Mouse (Mus musculus): Measurements from ENCODE around the gene Rps27l. TPM values are rescaled to one million over a fixed set of nuclear protein-coding genes. Genes with fewer than 3 reads are reported as not detected.
"Not testable (repeated sequence)": the region's sequence is repeated elsewhere in the genome, so short reads cannot be mapped to it uniquely, and the experiment has no call there.

Gene Rps27l
- total RNA-seq (2021), result 100 to 1,000 TPM; 179 to 198 TPM
- long read RNA-seq, experiment 1, transcript Rps27l-201 (4 exons, 499 nt), result major isoform, 57 of 59 reads
- long read RNA-seq, experiment 1, partial matches to known transcripts, result 1 of 59 reads
- long read RNA-seq, experiment 1, other reads (novel, unspliced or antisense), result 0 of 59 reads
- long read RNA-seq, experiment 2, transcript Rps27l-201 (4 exons, 499 nt), result major isoform, 69 of 69 reads
- long read RNA-seq, experiment 2, partial matches to known transcripts, result 0 of 69 reads
- long read RNA-seq, experiment 2, other reads (novel, unspliced or antisense), result 0 of 69 reads

GRCm38 (mm10) chr9:66945647-66946641 is at the start of gene Rps27l:
Gene Rps27l, plus strand, starts transcription at chr9:66946086.
- DNase-seq, result peak; percentile 96 to 97
- intact Hi-C loops (cut with DNase I), result no loop called here

- intact Hi-C loops (cut with DNase I), result no loop called here
- DNase-seq, result no peak
Measured at GRCm38 (mm10) chr9:66896951-66897350, 48.9 kb upstream of the Rps27l start.

- intact Hi-C loops (cut with DNase I), result no loop called here
- no peak for DNase-seq
Measured at GRCm38 (mm10) chr9:66897851-66898250, 48.0 kb upstream of the Rps27l start.

GRCm38 (mm10) chr9:66899072-66899471 is 46.8 kb upstream of the Rps27l start:
- intact Hi-C loops (cut with DNase I), result no loop called here
- DNase-seq, result no peak

GRCm38 (mm10) chr9:66899526-66899925 is 46.4 kb upstream of the Rps27l start:
- no peak for DNase-seq
- intact Hi-C loops (cut with DNase I), result no loop called here

GRCm38 (mm10) chr9:66905990-66906389 is 39.9 kb upstream of the Rps27l start:
- intact Hi-C loops (cut with DNase I), result no loop called here
- no peak for DNase-seq

GRCm38 (mm10) chr9:66907126-66907525 is 38.8 kb upstream of the Rps27l start:
- no peak for DNase-seq
- intact Hi-C loops (cut with DNase I), result no loop called here

GRCm38 (mm10) chr9:66907746-66908397 is 38.0 kb upstream of the Rps27l start:
- no peak for DNase-seq
- intact Hi-C loops (cut with DNase I), result no loop called here

GRCm38 (mm10) chr9:66909922-66910321 is 36.0 kb upstream of the Rps27l start:
- intact Hi-C loops (cut with DNase I), result no loop called here
- no peak for DNase-seq

- intact Hi-C loops (cut with DNase I), result no loop called here
- DNase-seq, result no peak
Measured at GRCm38 (mm10) chr9:66910677-66911076, 35.2 kb upstream of the Rps27l start.

- intact Hi-C loops (cut with DNase I), result no loop called here
- no peak for DNase-seq
Measured at GRCm38 (mm10) chr9:66912304-66912703, 33.6 kb upstream of the Rps27l start.

- intact Hi-C loops (cut with DNase I); DNase-seq: not testable (repeated sequence)
Measured at GRCm38 (mm10) chr9:66913254-66913934, 32.5 kb upstream of the Rps27l start.

- DNase-seq, result no peak
- intact Hi-C loops (cut with DNase I), result no loop called here
Measured at GRCm38 (mm10) chr9:66914540-66914939, 31.3 kb upstream of the Rps27l start.

- DNase-seq, result no peak
- intact Hi-C loops (cut with DNase I), result loop anchor here (5.0 kb wide), 1 partner anchor 43 kb away; no protein-coding TSS in a partner anchor
Measured at GRCm38 (mm10) chr9:66915401-66915800, 30.5 kb upstream of the Rps27l start.

GRCm38 (mm10) chr9:66915869-66916785 is 29.8 kb upstream of the Rps27l start:
- intact Hi-C loops (cut with DNase I), result loop anchor here (5.0 kb wide), 1 partner anchor 44 kb away; no protein-coding TSS in a partner anchor
- DNase-seq, result no peak

GRCm38 (mm10) chr9:66917216-66917891 is 28.5 kb upstream of the Rps27l start:
- intact Hi-C loops (cut with DNase I), result loop anchor here (5.0 kb wide), 1 partner anchor 45 kb away; no protein-coding TSS in a partner anchor
- no peak for DNase-seq

- intact Hi-C loops (cut with DNase I), result loop anchor here (5.0 kb wide), 1 partner anchor 46 kb away; no protein-coding TSS in a partner anchor
Measured at GRCm38 (mm10) chr9:66917892-66918255, 28.0 kb upstream of the Rps27l start.

GRCm38 (mm10) chr9:66918672-66919330 is 27.1 kb upstream of the Rps27l start:
- DNase-seq, result peak; percentile 21 to 22
- intact Hi-C loops (cut with DNase I), result loop anchor here (5.0 kb wide), 1 partner anchor 46 kb away; no protein-coding TSS in a partner anchor

More at GRCm38 (mm10) chr9:66917892-66918255, 28.0 kb upstream of the Rps27l start:
- no peak for DNase-seq

Measured in heart, postnatal 14 days (tissue).